Mouse (Mus musculus) spleen, adult 2 months (tissue): ENCODE measurements around the gene Eif2d.

Experiments
- CTCF ChIP-seq: fragments of 200-500 bp; IDR thresholded peaks from 2 replicates; pipeline ENCODE4 v1.5.1; 2011; ENCODE audit warnings: mild to moderate bottlenecking, inconsistent platforms; ENCODE audit not compliant: insufficient read depth, insufficient read length, insufficient replicate concordance; ENCODE audit errors: extremely low read depth
- POLR2A ChIP-seq: fragments of 200-500 bp; IDR thresholded peaks from 2 replicates; pipeline ENCODE4 v1.6.1; 2011; ENCODE audit warnings: low read depth, low read length, inconsistent platforms

- TF ChIP-seq CTCF (peak; percentile 62), POLR2A (peak; percentile 62)
Observed at GRCm38 (mm10) chr1:131199976-131200375, 47.0 kb downstream of the Eif2d start.
